Mouse (Mus musculus) lung, postnatal 0 days (tissue): ENCODE measurements at regions not wholly inside any gene's neighbourhood (a gene's known extent, or its start where the extent isn't known, plus 50 kb on each side); places are given as distances from the start of the nearest gene placed in this dataset.
"Not testable (repeated sequence)": the region's sequence is repeated elsewhere in the genome, so short reads cannot be mapped to it uniquely, and the experiment has no call there.

Source experiments
- CTCF ChIP-seq: IDR thresholded peaks from 2 replicates; pipeline ENCODE4 v1.5.1; 2016; ENCODE audit warnings: antibody characterized with exemption, mild to moderate bottlenecking
- EP300 ChIP-seq: IDR thresholded peaks from 2 replicates; pipeline ENCODE4 v1.6.1; 2016; ENCODE audit warnings: antibody characterized with exemption, mild to moderate bottlenecking, control low read depth

DNA sequence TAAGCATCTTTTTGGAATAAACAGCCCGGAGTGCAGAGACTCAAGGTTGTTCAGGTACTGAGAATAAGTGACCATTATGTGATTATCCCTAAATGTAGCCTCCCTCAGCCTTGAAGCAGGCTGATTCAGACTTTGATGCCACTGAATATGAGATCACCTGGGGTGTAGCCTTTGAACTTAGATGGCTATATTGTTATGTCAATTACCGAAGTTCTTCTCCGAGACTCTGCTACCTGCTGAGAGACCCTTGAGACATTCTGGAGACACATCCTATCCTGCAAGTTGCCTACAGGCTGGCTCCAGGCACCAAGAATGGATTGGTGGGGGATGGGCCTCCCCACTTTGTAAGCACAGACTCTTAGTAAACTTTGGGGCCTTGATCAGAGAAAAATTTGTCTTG lies 85.9 kb upstream of the Thsd7a start:
- TF ChIP-seq EP300, CTCF: not testable (repeated sequence)
